Mouse (Mus musculus) c-Kit-positive CD71-negative TER-119-negative erythroid progenitor cells, embryonic 14.5 days (primary cell): ENCODE measurements around the gene Esp24.
"Not testable (repeated sequence)": the region's sequence is repeated elsewhere in the genome, so short reads cannot be mapped to it uniquely, and the experiment has no call there.

Experiments
- DNase-seq: peaks from one replicate; pipeline ENCODE4 v3.0.0-alpha.2; 2013; ENCODE audit warnings: low read depth

The Esp24 gene

GRCm38 (mm10) chr17:39036395-39036794, at the start of gene Esp24:
Esp24 (plus strand) TSS chr17:39036695.
- DNase-seq, result not testable (repeated sequence)

- no peak for DNase-seq
Observed at GRCm38 (mm10) chr17:39009846-39010245, 26.6 kb upstream of the Esp24 start.

GRCm38 (mm10) chr17:39010675-39011638, 25.5 kb upstream of the Esp24 start:
- no peak for DNase-seq

- no peak for DNase-seq
Observed at GRCm38 (mm10) chr17:39017184-39017583, 19.3 kb upstream of the Esp24 start.

GRCm38 (mm10) chr17:39043241-39043640, 6.7 kb downstream of the Esp24 start, which contains the start of gene Gm21903:
Gm21903 (minus strand) TSS chr17:39043341.
- no peak for DNase-seq

GRCm38 (mm10) chr17:39063641-39064040, 27.1 kb downstream of the Esp24 start:
- no peak for DNase-seq

GRCm38 (mm10) chr17:39076937-39077336, 40.4 kb downstream of the Esp24 start, which contains the start of gene Esp23:
Esp23 (minus strand) TSS chr17:39077037.
- DNase-seq, result no peak
